Mouse (Mus musculus): Measurements from ENCODE around the gene Ppp1r17.

DNA sequence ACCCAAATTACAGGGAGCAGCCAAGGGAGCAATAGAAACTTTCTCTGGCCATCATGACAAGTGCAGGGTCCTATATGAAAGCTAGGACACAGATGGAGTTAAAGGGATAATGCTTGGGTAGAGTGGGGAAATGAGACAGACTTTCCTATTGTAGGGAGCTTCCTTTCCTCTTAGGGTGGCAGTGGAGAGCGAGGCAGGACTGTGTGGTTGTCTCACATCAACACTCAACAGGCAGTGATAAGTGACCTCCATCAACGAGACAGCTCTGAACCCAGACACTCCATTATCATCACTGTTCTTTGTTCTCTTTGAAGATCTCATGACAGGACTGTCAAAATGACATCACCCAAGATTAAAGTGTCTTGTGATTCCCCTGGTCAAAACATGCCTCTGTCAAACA lies 2.3 kb downstream of the Ppp1r17 start:
- TF ChIP-seq POLR2A (IDR thresholded peaks at IDR 0.05; ENCODE audit: low read depth, low read length) (no peak), CTCF (IDR thresholded peaks at IDR 0.05; ENCODE audit: extremely low read depth, insufficient read depth, insufficient read length, insufficient replicate concordance) (no peak)

Data from spleen, adult 2 months (tissue).